Mouse (Mus musculus) spleen, adult 2 months (tissue): ENCODE data around the gene Bax. TPM values are rescaled to one million over a fixed set of nuclear protein-coding genes. Genes with fewer than 3 reads are reported as not detected.
A peak's percentile ranks its signal among the peaks of the same experiment; 100 is the strongest.

Source experiments
- DNase-seq, 2 experiments: peaks; one replicate each; pipeline versions ENCODE4 v3.0.0 to v3.0.0-alpha.2; 2012 to 2021; ENCODE audit warnings: low spot score in 2 of 2, low read depth in 1 of 2
- H3K27ac ChIP-seq: fragments of 200-500 bp; 2 replicates; pipeline ENCODE4 v1.5.1; 2012; ENCODE audit warnings: low read length, inconsistent platforms; ENCODE audit not compliant: insufficient read depth
- H3K27me3 ChIP-seq: fragments of 200-500 bp; 2 replicates; pipeline ENCODE4 v1.6.1; 2012; ENCODE audit warnings: mild to moderate bottlenecking, moderate library complexity, low read length, inconsistent platforms; ENCODE audit not compliant: control insufficient read depth, insufficient read depth
- H3K36me3 ChIP-seq: fragments of 200-500 bp; 2 replicates; pipeline ENCODE4 v1.6.1; 2012; ENCODE audit warnings: mild to moderate bottlenecking, low read length, inconsistent platforms; ENCODE audit not compliant: control insufficient read depth, insufficient read depth
- H3K4me1 ChIP-seq: fragments of 200-500 bp; 2 replicates; pipeline ENCODE4 v1.6.1; 2011; ENCODE audit warnings: inconsistent platforms; ENCODE audit not compliant: control insufficient read depth, insufficient read depth, insufficient read length
- H3K4me3 ChIP-seq: fragments of 200-500 bp; 2 replicates; pipeline ENCODE4 v1.5.1; 2011; ENCODE audit warnings: mild to moderate bottlenecking, inconsistent platforms; ENCODE audit not compliant: insufficient read depth, insufficient read length; ENCODE audit errors: extremely low read depth
- CTCF ChIP-seq: fragments of 200-500 bp; IDR thresholded peaks from 2 replicates; pipeline ENCODE4 v1.5.1; 2011; ENCODE audit warnings: mild to moderate bottlenecking, inconsistent platforms; ENCODE audit not compliant: insufficient read depth, insufficient read length, insufficient replicate concordance; ENCODE audit errors: extremely low read depth
- POLR2A ChIP-seq: fragments of 200-500 bp; IDR thresholded peaks from 2 replicates; pipeline ENCODE4 v1.6.1; 2011; ENCODE audit warnings: low read depth, low read length, inconsistent platforms
- WGBS: fragments of 180-500 bp; shearing (Covaris S2); methylation state at CpG from one replicate; pipeline ENCODE4 v1.1.7; 2018; 5-methylcytosine and 5-hydroxymethylcytosine counted together
- polyA plus RNA-seq: library from polyadenylated mRNA; depleted of rRNA; stranded (reverse); fragments of >200 nt; gene quantifications from 2 replicates; pipeline ENCODE4 v1.2.3, GENCODE M21; 2012

The Bax gene
- polyA plus RNA-seq, 1 experiment = 129 TPM

DNA sequence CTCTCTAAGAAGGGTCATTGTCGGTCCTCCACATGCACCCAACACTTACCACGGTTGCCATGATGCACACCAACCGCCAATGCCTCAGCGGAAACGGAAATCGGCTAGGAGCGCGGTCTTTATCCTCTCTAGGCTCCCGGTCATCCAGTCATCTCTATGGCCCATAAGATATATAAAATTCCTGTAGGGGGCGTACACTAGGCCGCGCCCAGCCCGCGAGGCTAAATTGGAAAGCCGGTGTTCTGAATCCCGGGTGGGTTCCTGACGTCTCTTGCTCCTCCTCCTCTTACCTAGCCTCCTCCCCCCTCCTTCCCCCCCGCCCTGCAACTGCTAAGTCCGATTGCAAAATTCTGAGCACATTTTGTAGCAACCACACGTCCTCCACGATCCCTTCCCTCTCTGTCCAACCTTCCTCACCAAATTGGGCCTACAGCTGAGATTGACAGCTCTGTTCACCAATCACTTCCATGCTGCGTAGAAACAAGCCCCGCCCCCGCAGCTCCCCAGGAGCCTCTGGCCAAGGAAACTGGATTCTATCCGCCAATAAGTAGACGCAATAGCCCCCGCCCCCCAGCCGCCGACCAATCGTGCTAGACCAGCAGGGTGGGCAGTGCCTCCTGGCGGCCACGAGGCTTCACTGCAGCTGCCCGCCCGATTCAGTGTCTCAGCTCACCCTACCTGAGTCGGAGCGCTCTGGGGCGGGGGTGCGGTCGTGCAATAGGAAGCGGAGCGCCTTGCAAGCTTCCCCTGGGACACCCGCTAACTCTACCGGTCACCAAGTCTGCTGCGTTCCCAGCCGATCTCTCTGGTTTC is 32.3 kb downstream of the Bax start, which contains the start of gene Gys1:
Gys1 (plus strand) TSS at position 642 of the 813 bp plus-strand sequence.
- H3K36me3 ChIP-seq = peaks cover 7% of the 10 kb centered on the region
- H3K4me1 ChIP-seq = peaks cover 10% of the 10 kb centered on the region; the same call in 1 of the 2 replicates
- H3K4me3 ChIP-seq = peak within 1 kb of the TSS; percentile 74
- TF ChIP-seq CTCF (peak; percentile 99), POLR2A (peak; percentile 21; the same call in 1 of the 2 replicates)
- peak; percentile 100 for DNase-seq
- no peaks in the 10 kb centered on the region for H3K27me3 ChIP-seq
- H3K27ac ChIP-seq = peak within 1 kb of the TSS; percentile 72
- under 1% methylated on average over 45 of the region's 45 CpGs for WGBS

DNA sequence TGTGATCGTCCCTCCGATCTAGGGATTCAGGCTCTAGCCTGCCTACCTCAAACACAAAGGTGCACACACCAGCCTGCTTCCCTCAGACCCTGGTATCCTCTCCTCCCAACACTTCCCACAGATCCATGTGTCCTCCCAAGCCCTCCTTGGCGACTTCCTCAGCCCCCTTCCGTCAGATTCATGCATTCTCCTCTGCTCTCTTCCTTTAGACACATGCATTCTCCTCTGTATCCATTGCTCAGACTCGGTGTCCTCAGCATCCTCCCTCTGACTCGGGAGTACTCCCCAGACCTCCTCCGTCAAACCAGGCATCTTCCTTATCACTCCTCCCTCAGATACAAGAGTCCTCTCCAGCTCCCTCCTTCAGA is 32.9 kb downstream of the Bax start:
- Histone ChIP-seq H3K4me3 (peak overlapping the region; percentile 74), H3K27ac (peak overlapping the region; percentile 72), H3K4me1 (peaks cover 10% of the 10 kb centered on the region; the same call in 1 of the 2 replicates), H3K36me3 (peaks cover 10% of the 10 kb centered on the region), H3K27me3 (no peaks in the 10 kb centered on the region)
- WGBS = under 1% methylated on average over 7 of the region's 7 CpGs
- no peak for DNase-seq
- TF ChIP-seq CTCF = no peak
- no peak for TF ChIP-seq POLR2A

DNA sequence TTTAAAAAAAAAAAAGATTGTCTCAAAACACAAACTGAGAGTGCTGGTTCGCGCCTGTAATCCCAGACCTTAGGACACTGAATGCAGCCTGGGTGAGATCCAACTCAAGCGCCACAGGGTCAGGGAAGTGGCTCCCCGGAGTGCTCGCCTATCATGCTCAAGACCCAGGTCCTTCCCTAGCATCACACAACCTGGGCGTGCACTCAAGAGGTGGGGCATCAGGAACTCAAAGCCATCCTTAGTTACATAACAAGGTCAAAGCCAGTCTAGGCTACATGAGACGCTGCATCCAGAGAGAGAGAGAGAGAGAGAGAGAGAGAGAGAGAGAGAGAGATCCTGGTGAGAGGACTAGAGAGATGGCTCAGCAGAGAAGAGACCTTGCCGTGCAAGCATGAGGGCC is 40.1 kb downstream of the Bax start:
- Histone ChIP-seq H3K4me3 (no peak overlapping the region), H3K27ac (no peak overlapping the region), H3K36me3 (peaks cover 51% of the 10 kb centered on the region), H3K4me1 (no peaks in the 10 kb centered on the region), H3K27me3 (no peaks in the 10 kb centered on the region)
- TF ChIP-seq CTCF (no peak), POLR2A (no peak)
- WGBS = 92% methylated on average over 8 of the region's 8 CpGs
- no peak for DNase-seq

DNA sequence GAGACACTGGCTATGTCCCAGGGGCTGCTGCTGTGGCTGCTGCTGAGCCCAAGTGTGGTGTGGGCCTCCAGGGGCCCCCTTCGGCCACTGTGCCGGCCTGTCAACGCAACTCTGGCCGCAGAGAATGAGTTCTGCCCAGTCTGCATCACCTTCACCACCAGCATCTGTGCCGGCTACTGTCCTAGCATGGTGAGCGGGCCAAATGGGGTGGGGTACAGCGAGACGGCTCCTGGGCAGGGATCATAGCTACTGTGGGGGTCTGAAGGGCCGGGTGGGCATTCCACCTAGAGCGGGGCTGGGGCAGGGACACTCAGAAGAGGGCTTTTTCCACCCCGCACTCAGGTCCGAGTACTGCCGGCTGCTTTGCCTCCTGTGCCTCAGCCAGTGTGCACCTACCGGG is 45.5 kb downstream of the Bax start:
- H3K4me1 ChIP-seq = no peaks in the 10 kb centered on the region
- H3K27ac ChIP-seq = no peak overlapping the region
- 97% methylated on average over 14 of the region's 14 CpGs for WGBS
- no peak overlapping the region for H3K4me3 ChIP-seq
- TF ChIP-seq CTCF = no peak
- TF ChIP-seq POLR2A = no peak
- peaks cover 6% of the 10 kb centered on the region; the same call in 1 of the 2 replicates for H3K27me3 ChIP-seq
- DNase-seq = no peak
- H3K36me3 ChIP-seq = peaks cover 41% of the 10 kb centered on the region

DNA sequence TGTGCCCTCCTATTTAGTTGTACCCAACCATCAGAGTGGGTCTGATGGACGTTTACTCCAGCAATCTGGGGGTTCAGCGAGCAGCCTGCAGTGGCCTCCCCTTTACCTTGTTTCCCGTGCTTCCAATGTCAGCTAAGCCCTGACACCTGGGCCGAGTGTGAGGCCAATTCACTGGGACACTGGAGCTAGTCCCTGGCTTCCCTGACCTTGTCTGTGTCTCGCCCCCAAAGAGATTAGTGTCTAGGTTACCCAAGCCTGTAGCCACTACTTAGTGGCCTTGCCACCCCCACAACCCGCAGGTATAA is 46.1 kb downstream of the Bax start, which contains the start of gene Lhb:
Lhb (plus strand) TSS at position 206 of the 305 bp plus-strand sequence.
- 83% methylated on average over 6 of the region's 6 CpGs for WGBS
- H3K27me3 ChIP-seq = peaks cover 11% of the 10 kb centered on the region
- peaks cover 41% of the 10 kb centered on the region for H3K36me3 ChIP-seq
- no peak within 1 kb of the TSS for H3K4me3 ChIP-seq
- peaks cover 3% of the 10 kb centered on the region for H3K4me1 ChIP-seq
- no peak for DNase-seq
- H3K27ac ChIP-seq = no peak within 1 kb of the TSS
- TF ChIP-seq CTCF = no peak
- no peak for TF ChIP-seq POLR2A

DNA sequence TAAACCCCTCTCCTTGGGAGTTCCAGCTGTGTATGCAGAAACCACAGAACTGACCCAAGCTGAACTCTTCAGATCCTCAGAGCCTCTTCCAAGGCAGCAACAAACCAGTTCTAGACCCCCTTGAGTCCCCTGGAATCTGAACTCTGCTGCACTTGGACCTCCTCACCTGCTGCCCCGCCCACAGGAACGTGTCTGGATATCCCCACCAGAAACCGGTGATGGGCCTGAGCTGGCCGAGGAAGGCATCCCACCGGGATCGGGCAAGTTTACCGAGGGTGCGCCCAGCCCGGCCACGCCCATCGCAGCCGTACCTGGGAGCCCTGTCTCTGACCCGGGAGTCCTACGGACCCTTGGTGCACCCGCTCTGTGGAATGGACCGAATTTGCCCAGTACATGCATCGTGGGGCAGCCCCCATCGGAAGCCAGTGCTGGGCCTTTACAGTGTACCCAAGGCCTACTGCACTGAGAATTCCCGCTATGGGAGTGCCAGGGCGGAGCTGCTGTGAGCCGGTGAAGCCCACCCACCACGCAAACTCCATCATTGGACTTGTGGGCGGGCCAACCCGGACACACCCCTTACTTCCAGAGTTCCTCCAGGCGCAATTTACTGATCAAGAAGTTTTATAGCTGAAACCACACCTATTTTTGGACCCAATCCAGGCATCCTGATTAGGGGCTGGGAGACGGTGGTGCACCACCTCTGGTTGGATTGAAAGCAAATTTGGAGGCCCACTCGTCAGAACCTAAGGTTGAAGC is 46.7 kb downstream of the Bax start:
- WGBS = 54% methylated on average over 27 of the region's 27 CpGs
- H3K27me3 ChIP-seq = peaks cover 15% of the 10 kb centered on the region
- TF ChIP-seq CTCF = no peak
- TF ChIP-seq POLR2A = no peak
- H3K4me3 ChIP-seq = no peak overlapping the region
- H3K4me1 ChIP-seq = peaks cover 5% of the 10 kb centered on the region
- H3K36me3 ChIP-seq = peaks cover 40% of the 10 kb centered on the region
- H3K27ac ChIP-seq = no peak overlapping the region
- DNase-seq = no peak
